Mouse (Mus musculus) cerebellum, adult 2 months (tissue): ENCODE results near the gene Dlk2.

ENCODE experiments used
- CTCF ChIP-seq: fragments of 200-500 bp; IDR thresholded peaks from 2 replicates; pipeline ENCODE4 v1.5.1; 2011; ENCODE audit warnings: low read depth, mild to moderate bottlenecking, control low read depth, low read length, moderate library complexity, borderline replicate concordance; ENCODE audit not compliant: insufficient read depth
- POLR2A ChIP-seq: fragments of 200-500 bp; IDR thresholded peaks from 2 replicates; pipeline ENCODE4 v1.6.1; 2011; ENCODE audit warnings: low read length, control low read depth, borderline replicate concordance; ENCODE audit not compliant: insufficient read depth

DNA sequence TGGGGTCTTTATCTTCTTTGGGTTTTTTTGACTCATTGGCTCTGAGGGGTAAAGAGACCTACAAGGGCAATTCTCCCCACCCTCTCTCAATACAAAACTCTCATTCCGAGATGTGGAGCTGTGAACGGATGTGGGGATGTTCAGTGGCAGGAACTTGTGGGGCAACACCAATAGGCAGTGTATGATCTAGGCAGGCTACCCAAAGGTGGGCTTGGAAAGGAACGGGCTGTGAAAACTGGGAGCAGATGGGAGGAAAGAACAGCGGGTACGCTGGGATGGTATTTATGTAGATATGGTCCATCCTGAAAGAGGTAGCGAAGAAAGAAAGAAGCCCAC is 225 bp upstream of the Dlk2 start:
- TF ChIP-seq POLR2A: no peak
- no peak for TF ChIP-seq CTCF
